Mouse (Mus musculus) kidney, embryonic 16.5 days (tissue): ENCODE data around the gene Unc45a. TPM values are rescaled to one million over a fixed set of nuclear protein-coding genes. Genes with fewer than 3 reads are reported as not detected.
A peak's percentile ranks its signal among the peaks of the same experiment; 100 is the strongest.

Experiments used
- ATAC-seq: fragments of 200-750 bp; cut with Nextera tagmentation; 2 replicates; pipeline ENCODE4 v1.8.0; 2017; ENCODE audit warnings: moderate TSS enrichment; ENCODE audit not compliant: low FRiP score, low TSS enrichment
- H3K27ac ChIP-seq: fragments of 300-500 bp; sonication (generic); 2 replicates; pipeline ENCODE4 v1.5.1; 2014; ENCODE audit warnings: low read length
- H3K27me3 ChIP-seq: fragments of 300-500 bp; sonication (generic); 2 replicates; pipeline ENCODE4 v1.6.1; 2014; ENCODE audit warnings: low read length, control low read depth, mixed read lengths; ENCODE audit not compliant: insufficient read depth
- H3K36me3 ChIP-seq: fragments of 300-500 bp; sonication (generic); 2 replicates; pipeline ENCODE4 v1.6.1; 2014; ENCODE audit warnings: low read length, control low read depth, mixed read lengths; ENCODE audit not compliant: insufficient read depth
- H3K4me1 ChIP-seq: fragments of 300-500 bp; sonication (generic); 2 replicates; pipeline ENCODE4 v1.6.1; 2014; ENCODE audit warnings: low read length, control low read depth, mixed read lengths; ENCODE audit not compliant: insufficient read depth
- H3K4me2 ChIP-seq: fragments of 300-500 bp; sonication (generic); replicated peaks from 2 replicates; pipeline ENCODE4 v1.6.1; 2014; ENCODE audit warnings: low read depth, low read length
- H3K4me3 ChIP-seq: fragments of 300-500 bp; sonication (generic); 2 replicates; pipeline ENCODE4 v1.5.1; 2014; ENCODE audit warnings: mild to moderate bottlenecking, low read length
- H3K9ac ChIP-seq: fragments of 300-500 bp; sonication (generic); replicated peaks from 2 replicates; pipeline ENCODE4 v1.6.1; 2014; ENCODE audit warnings: low read length
- H3K9me3 ChIP-seq: fragments of 300-500 bp; sonication (generic); 2 replicates; pipeline ENCODE4 v1.6.1; 2016; ENCODE audit warnings: low read length, control low read depth
- WGBS: fragments of 180-500 bp; shearing (Covaris S2); extraction: QIAGEN DNeasy Blood & Tissue Kit; methylation state at CpG from one replicate; pipeline ENCODE4 v1.1.7; 2014; 5-methylcytosine and 5-hydroxymethylcytosine counted together
- polyA plus RNA-seq: library from polyadenylated mRNA; unstranded; fragments of >200 nt; fragmentation: Nextera tagmentation; extraction: Ambion mirVana; gene quantifications from 2 replicates; pipeline ENCODE4 v1.2.1, GENCODE M21; 2015

The Unc45a gene
- polyA plus RNA-seq, 1 experiment from 2014 or later: 46.5 TPM

GRCm38 (mm10) chr7:80317439-80318115 lies 23.2 kb downstream of the Unc45a start:
- Histone ChIP-seq H3K9me3 (no peaks in the 10 kb centered on the region), H3K36me3 (peaks cover 57% of the 10 kb centered on the region), H3K9ac (no peak overlapping the region), H3K4me2 (no peak overlapping the region), H3K4me3 (no peak overlapping the region), H3K4me1 (0 out of 2 replicates have a peak, but pooled peaks cover 3% of the 10 kb centered on the region), H3K27me3 (no peaks in the 10 kb centered on the region), H3K27ac (no peak overlapping the region)
- no peak for ATAC-seq
- WGBS: 68% methylated on average over 1 of the region's 1 CpGs

DNA sequence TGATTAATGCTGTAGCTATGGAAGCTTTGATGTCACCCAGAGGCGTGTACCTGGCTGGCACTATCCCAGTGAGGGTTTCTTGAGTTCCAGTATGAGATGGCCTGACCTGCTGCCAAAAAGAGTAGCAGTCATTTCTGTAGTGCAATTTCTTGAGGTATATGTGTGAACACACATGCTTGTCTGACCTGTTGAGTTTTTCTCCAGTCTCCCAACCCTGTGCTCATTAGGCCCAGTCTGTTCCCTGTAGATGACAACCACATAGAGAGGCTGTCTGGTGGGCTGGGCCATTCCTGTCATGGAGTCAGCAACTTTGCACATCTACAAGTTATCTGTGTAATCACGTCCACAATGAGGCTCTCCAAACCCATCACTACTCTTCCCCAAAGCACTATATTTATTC lies 25.1 kb downstream of the Unc45a start:
- Histone ChIP-seq H3K27ac (no peak overlapping the region), H3K4me1 (no peaks in the 10 kb centered on the region), H3K9ac (no peak overlapping the region), H3K27me3 (no peaks in the 10 kb centered on the region), H3K4me2 (no peak overlapping the region), H3K9me3 (no peaks in the 10 kb centered on the region), H3K36me3 (peaks cover 71% of the 10 kb centered on the region), H3K4me3 (no peak overlapping the region)
- WGBS: 81% methylated on average over 2 of the region's 2 CpGs
- ATAC-seq: no peak

- Histone ChIP-seq H3K9me3 (no peaks in the 10 kb centered on the region), H3K27me3 (no peaks in the 10 kb centered on the region), H3K9ac (no peak overlapping the region), H3K4me1 (no peaks in the 10 kb centered on the region), H3K27ac (no peak overlapping the region), H3K36me3 (peaks cover 81% of the 10 kb centered on the region), H3K4me2 (no peak overlapping the region), H3K4me3 (no peak overlapping the region)
- ATAC-seq: no peak
- 78% methylated on average over 7 of the region's 7 CpGs for WGBS
Observed at GRCm38 (mm10) chr7:80310771-80311170, 30.0 kb downstream of the Unc45a start.

- Histone ChIP-seq H3K27me3 (no peaks in the 10 kb centered on the region), H3K9me3 (no peaks in the 10 kb centered on the region), H3K4me2 (no peak overlapping the region), H3K4me1 (no peaks in the 10 kb centered on the region), H3K27ac (no peak overlapping the region), H3K9ac (no peak overlapping the region), H3K36me3 (peaks cover 71% of the 10 kb centered on the region), H3K4me3 (no peak overlapping the region)
- no peak for ATAC-seq
- WGBS: 77% methylated on average over 3 of the region's 3 CpGs
Observed at GRCm38 (mm10) chr7:80307766-80308165, 33.0 kb downstream of the Unc45a start.

DNA sequence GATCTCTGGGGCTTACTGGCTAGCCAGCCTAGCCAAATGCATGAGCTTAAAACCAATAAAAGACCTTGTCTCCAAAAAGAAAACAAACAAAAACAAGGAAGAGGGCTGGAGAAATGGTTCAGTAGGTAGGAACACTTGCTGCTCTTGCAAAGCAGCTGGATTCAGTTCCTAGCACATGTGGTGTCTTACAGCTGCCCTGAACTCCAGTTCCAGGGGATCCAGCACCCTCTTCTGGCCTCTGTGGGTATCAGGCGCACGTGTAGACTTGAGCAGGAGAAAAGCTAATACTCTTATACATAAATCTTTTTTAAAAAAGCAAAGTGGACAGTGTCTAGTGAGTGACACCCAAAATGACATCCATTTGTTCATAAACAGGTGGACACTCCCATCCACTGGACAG lies 39.3 kb downstream of the Unc45a start:
- WGBS: 77% methylated on average over 2 of the region's 2 CpGs
- Histone ChIP-seq H3K4me2 (no peak overlapping the region), H3K27ac (no peak overlapping the region), H3K4me1 (peaks cover 13% of the 10 kb centered on the region; the same call in 1 of the 2 replicates), H3K9me3 (no peaks in the 10 kb centered on the region), H3K4me3 (no peak overlapping the region), H3K9ac (no peak overlapping the region), H3K27me3 (no peaks in the 10 kb centered on the region), H3K36me3 (peaks cover 53% of the 10 kb centered on the region)
- no peak for ATAC-seq

DNA sequence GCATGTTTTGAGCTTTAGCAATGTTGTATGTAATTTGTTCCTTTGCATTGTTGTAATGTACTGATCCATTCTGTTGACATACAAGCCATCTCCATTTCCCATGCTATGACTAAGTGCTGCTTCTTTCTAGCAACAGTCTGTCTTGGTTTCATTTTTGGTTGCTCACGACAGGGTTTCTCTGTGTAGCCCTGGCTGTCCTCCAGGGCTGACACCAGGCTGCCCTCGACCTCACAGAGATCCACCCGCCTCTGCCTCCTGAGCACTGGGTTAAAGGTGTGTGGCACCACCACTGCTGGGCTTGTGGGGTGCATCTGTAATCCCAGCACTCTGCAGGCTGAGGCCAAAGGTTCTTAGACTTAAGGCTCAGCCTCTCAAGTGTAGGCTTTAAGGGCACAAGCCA lies 41.2 kb downstream of the Unc45a start:
- ATAC-seq: no peak
- no peak overlapping the region for H3K4me2 ChIP-seq
- no peaks in the 10 kb centered on the region for H3K9me3 ChIP-seq
- H3K36me3 ChIP-seq: peaks cover 44% of the 10 kb centered on the region
- peaks cover 23% of the 10 kb centered on the region for H3K4me1 ChIP-seq
- no peak overlapping the region for H3K27ac ChIP-seq
- no peak overlapping the region for H3K9ac ChIP-seq
- H3K4me3 ChIP-seq: no peak overlapping the region
- 97% methylated on average over 3 of the region's 3 CpGs for WGBS
- no peaks in the 10 kb centered on the region for H3K27me3 ChIP-seq

- H3K4me1 ChIP-seq: peaks cover 25% of the 10 kb centered on the region
- H3K4me2 ChIP-seq: no peak overlapping the region
- H3K36me3 ChIP-seq: peaks cover 38% of the 10 kb centered on the region
- WGBS: 89% methylated on average over 4 of the region's 4 CpGs
- H3K27me3 ChIP-seq: no peaks in the 10 kb centered on the region
- H3K27ac ChIP-seq: no peak overlapping the region
- H3K9me3 ChIP-seq: no peaks in the 10 kb centered on the region
- H3K4me3 ChIP-seq: no peak overlapping the region
- ATAC-seq: no peak
- no peak overlapping the region for H3K9ac ChIP-seq
Observed at GRCm38 (mm10) chr7:80298754-80299153, 42.1 kb downstream of the Unc45a start.

GRCm38 (mm10) chr7:80297041-80297440 lies 43.8 kb downstream of the Unc45a start:
- H3K36me3 ChIP-seq: peaks cover 26% of the 10 kb centered on the region
- no peak overlapping the region for H3K27ac ChIP-seq
- 0 out of 2 replicates have a peak overlapping the region, but pooled peaks have one; percentile 6 for H3K4me2 ChIP-seq
- H3K27me3 ChIP-seq: no peaks in the 10 kb centered on the region
- no peak overlapping the region for H3K4me3 ChIP-seq
- ATAC-seq: no peak
- 83% methylated on average over 3 of the region's 3 CpGs for WGBS
- H3K9me3 ChIP-seq: no peaks in the 10 kb centered on the region
- H3K9ac ChIP-seq: no peak overlapping the region
- peaks cover 28% of the 10 kb centered on the region for H3K4me1 ChIP-seq

GRCm38 (mm10) chr7:80296462-80296861 lies 44.3 kb downstream of the Unc45a start:
- H3K4me2 ChIP-seq: peak overlapping the region; percentile 71; the same call in 1 of the 2 replicates
- peak overlapping the region; percentile 16; the same call in 1 of the 2 replicates for H3K9ac ChIP-seq
- H3K9me3 ChIP-seq: no peaks in the 10 kb centered on the region

More at GRCm38 (mm10) chr7:80296462-80296861, 44.3 kb downstream of the Unc45a start:
- H3K36me3 ChIP-seq: peaks cover 21% of the 10 kb centered on the region
- no peaks in the 10 kb centered on the region for H3K27me3 ChIP-seq
- WGBS: 88% methylated on average over 6 of the region's 6 CpGs
- no peak overlapping the region; the same call in 1 of the 2 replicates for H3K4me3 ChIP-seq
- peaks cover 28% of the 10 kb centered on the region for H3K4me1 ChIP-seq
- ATAC-seq: no peak
- H3K27ac ChIP-seq: no peak overlapping the region
